Mouse (Mus musculus) adrenal gland, adult 2 months (tissue): ENCODE data around the gene Ank3. TPM values are rescaled to one million over a fixed set of nuclear protein-coding genes. Genes with fewer than 3 reads are reported as not detected.

Source experiments
- DNase-seq: peaks from one replicate; pipeline ENCODE4 v3.0.0; 2021
- polyA plus RNA-seq: library from polyadenylated mRNA; depleted of rRNA; stranded (reverse); fragments of >200 nt; gene quantifications from 2 replicates; pipeline ENCODE4 v1.2.3, GENCODE M21; 2012
- total RNA-seq, 2 experiments: library from RNA; stranded (reverse); gene quantifications; 2 replicates each; pipeline ENCODE4 v1.2.3; 2021

The Ank3 gene
- total and polyA plus RNA-seq, 3 experiments: 0.79 to 12.9 (median 10.2) TPM

DNA sequence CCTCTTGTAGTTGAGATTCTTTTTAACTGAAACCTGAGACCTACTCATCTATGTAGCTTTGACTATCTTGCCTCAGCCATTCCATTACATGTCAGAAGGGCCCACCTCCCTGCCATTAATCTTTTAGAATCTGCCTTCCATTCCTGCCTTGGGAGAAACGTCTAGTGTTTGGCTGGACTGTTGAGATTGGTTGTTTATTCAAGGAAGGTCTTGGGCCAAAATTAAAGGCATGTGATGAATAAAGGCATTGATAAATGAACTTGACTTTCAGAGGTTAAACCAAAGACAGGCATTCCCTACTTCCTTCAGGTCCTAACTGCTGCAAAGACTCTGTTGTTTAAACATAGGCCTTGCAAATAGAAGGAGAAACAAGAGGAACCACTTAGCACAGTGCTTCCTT lies 271.9 kb downstream of the Ank3 start:
- DNase-seq: no peak

DNA sequence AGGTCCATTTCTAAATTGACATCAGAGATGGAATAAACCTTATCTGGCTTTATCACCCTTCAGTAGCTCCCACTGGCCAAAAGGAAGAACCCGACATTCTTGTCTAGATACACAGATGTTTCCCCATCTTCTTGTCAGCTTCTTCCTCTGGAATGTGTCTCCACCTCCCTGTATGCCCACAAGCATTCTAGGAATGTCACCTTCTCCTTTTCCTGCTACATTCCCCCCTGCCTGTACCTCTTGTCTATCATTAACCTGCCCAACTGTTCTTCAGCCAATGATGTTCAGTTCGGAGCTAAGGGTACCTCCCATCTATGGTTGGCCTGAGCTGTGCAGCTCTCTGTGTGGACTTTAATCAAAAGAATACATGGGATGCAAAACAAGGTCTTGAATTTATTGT lies 272.4 kb downstream of the Ank3 start:
- no peak for DNase-seq

DNA sequence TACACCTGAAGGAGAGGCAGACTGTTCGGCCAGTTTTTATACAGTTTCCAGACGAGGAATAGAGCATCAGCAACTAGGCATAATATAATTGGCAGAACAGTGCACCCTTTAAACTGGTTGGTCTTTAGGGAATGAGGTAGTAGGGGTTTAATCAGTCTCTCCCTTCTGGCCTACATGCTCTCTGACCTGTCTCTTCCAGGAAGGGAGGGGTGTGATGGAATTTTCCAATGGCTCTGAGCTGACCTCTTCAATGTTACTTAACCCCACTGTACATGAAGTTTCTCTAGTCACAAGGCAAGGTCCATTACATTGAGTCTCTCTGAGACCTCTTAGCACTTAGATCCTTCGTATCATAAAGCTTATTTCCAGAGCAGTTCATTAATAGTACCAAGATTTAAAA lies 272.9 kb downstream of the Ank3 start:
- DNase-seq: no peak

DNA sequence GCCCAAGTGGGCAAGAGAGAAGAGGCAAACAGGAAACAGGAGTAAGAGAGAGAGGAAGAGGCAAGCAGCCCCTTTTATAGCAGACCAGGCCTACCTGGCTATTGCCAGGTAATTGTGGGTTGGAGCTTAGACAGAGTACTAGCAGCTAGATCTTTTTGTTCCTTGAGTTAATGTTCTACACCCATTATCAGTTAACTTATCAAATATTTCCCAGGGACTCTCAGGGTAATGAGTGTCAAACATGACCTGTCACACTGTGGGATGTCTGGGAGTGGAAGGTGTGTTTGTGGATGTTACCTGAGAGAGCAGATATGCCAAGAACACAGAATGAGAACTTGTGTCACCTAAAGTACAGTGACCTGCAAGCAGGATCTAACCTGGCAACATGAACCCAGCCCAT lies 274.0 kb downstream of the Ank3 start:
- no peak for DNase-seq

DNA sequence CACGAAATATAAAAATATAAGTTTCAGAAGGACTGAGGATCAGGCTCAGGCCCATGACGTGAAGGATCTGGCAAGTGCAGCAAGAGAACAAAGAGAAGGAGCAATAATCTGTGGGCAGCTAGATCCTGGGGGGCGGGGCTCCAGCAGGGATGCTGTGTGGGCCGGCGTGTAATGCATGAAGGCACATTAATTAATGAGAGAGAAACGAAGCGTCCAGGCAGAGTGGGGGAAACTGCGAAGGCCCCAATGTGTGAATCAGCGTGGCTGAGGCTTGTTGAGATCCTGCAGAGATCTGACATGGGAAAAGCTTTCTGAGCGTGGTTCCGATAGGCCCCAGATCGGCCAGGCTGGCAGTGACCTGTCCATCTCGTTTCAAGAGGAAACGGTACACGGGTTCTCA lies 279.7 kb downstream of the Ank3 start:
- no peak for DNase-seq

DNA sequence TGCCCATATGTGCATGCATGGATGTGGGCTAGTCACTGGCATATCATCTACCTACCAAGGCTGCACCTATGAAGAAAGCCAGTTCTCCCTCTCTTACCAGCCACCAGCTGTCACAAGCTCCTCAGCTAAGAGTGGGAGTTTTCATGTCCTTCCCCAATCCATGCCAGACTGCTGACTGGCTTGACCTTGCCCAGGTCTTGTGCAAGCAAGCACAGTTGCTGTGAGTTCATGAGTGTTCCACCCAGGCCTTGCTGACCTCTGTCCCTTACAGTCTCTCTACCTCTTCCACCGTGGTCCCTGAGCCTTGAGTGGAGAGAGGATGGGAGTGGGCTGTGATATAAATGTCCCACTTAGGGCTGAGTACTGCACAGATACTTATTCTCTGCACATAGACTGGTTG lies 287.8 kb downstream of the Ank3 start:
- peak; percentile 81 for DNase-seq

DNA sequence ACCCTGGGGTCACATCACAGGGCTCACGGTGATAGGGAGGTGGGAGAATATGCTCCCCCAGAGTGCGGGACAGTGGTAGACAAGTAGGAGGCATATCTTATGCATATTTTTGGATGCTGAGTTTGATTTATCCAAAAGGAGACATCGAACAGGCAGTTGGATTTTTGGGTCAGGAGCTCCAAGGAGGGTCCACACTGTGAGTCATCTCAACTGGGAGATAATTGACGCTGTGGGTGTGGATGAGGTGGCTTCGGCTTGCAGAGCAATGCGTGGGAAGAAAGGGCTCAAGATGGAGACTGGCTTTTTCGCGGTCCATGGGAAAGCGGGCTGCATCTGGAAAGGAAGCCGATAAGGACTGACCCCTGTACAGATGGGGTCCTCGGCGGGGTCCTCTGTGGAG lies 290.5 kb downstream of the Ank3 start:
- no peak for DNase-seq

DNA sequence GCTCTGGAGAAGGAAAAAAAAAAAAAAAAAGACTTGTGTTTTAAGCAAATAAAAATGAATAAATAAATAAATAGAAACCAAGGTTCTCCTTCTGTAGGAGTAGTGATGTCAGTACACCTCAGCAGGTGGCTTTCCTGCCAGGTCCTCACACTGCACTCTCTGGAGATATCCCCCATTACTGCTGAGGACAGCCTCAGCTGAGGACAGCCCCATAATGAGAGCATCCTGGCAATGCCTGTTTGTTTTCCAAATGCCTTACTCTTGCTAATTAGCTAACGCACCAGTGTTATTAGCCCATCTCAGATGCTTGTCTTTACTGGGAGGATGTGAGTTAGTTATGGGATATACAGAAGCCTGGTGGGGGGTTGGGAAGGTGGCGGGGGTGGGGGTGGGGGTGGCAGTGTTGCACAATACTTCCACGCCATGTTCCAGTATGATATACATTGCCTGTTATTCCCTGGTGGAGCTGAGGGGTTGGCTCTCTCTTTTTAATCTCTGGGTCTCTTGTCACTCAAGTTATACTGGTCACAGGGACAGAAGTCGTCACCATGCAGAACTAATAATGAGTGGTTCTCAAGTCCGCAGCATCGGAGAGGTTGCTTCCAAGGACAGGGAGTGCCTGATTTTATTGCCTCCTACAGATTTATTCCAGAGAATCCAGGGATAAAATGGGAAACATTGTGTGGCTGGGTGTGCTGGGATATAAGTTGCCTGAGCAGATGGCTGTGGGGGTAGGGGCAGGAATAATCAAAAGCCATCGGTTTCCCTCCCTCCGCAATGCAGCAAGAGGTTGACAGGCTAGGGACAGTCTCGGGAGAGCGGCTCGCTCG lies 291.8 kb downstream of the Ank3 start:
- peak; percentile 5 for DNase-seq

DNA sequence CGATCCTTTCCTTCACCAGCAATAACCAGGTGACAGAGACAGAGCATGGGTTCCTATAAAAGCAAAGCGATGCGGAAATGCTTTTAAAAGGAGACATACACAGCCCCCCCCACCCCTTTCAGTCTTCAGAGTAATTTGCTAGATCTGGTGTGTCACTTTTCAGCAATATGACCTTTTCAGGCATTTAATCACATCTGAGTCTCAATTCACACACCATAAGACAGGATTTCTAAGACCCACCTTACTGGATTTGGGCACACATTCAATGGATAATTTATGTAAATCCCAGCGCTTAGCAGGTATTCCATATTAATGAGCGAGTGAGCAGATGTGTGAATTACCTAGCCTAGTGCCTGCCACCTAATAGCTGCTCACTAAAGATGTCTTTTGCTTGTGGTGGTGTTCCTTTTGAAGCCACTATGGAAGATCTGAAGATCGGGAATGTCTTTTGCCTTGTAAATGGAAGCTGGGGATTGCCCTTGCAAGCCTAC lies 292.4 kb downstream of the Ank3 start:
- no peak for DNase-seq

DNA sequence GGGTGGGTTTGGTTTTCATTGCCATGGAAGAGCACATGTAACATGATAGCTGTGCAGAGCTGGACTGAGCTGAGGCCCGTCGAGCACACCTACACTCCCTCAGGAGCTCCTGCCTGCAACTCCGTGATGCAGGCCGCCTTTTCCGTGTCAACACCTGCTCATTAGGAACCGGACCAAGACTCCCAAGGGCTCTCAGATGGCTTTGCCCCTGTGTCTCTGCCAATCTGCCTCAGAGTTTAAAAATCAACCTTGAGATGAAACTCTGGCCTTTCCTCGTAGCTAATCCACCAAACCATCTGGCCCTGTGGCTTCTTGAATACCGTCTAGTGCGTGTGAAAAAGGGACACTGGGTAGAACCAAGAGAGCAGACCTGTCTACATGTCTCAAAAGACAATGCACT lies 297.4 kb downstream of the Ank3 start:
- DNase-seq: no peak

DNA sequence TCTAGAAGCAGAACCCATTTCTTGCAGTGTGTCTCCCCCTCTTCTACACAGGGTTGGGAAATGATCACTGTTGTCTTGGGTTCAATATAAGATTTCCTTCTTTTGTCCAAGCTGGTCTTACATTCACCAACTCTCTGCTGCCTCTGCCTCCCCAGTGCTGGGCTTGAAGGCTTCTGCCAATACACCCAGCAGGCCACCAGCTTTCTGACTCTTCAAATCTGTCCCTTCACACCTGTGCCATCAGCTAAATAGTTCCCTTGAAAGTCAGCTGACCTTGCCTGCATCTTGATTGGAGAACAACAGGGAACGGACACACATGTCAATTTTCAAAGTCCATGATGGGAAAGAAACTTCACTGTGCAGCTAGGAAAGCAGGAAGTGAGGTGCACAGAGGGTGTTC lies 300.1 kb downstream of the Ank3 start:
- DNase-seq: no peak

DNA sequence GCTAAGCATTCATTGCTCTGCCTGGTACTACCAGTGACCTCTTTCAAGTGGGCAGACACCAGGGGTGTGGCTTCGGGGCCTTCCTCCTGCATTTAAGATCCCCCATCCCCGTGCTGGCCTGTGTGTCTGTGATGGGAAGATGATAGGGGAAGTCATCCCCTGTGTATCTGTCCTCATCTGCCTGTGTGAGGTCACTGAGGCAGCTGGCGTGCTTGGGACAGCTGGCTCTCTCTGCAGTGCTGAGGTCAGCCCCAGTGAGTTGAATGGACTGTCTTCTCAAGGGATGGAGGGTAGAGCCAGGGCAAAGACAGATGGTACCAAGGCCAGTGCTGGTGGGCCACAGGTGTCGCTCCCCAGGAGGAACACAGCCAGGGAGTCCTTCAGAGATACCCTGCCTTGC lies 302.7 kb downstream of the Ank3 start:
- DNase-seq: no peak

DNA sequence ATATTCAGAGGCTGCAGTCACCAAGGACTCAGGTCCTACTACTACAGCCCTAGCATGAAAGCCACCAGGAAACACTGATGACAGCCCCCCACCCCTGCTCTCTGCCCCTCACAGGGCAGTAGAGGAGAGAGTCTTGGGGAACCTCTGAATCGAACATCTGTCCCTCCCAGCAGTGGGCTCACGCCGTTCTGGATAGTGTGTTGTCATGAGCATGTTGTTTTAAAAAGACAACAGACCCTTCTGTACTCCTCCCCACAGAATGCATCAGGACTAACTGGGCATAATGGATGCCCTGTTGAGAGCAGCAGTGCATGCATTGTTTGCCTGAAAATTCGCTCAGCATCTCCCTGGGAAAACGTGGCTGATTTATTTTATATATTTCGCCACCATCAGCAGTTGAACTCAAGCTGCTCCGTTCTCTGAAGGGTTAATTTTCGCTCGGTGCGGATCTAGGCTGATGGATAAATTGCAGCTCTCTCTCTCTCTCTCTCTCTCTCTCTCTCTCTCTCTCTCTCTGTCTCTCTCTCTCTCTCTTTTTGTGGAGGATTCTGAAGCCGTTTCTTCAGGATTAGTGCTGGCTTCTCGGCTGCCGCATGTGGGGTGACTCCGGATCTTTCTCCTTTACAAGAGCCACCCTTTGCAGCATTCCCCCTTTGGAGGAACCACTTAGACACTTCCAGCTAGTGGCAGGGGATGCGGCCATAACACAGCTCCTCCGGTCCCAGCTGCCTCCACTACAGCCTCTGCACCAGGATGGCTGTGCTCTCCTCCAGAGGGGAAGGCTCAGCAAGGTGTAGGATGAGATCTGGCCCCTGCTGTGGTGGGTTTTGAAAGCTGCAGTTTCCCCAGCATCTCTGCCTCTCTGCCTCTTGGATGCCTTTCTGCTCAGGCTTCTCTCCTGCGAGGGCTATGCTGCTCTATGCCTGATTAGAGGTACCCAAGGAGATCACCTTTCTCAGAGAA lies 307.5 kb downstream of the Ank3 start:
- DNase-seq: no peak

DNA sequence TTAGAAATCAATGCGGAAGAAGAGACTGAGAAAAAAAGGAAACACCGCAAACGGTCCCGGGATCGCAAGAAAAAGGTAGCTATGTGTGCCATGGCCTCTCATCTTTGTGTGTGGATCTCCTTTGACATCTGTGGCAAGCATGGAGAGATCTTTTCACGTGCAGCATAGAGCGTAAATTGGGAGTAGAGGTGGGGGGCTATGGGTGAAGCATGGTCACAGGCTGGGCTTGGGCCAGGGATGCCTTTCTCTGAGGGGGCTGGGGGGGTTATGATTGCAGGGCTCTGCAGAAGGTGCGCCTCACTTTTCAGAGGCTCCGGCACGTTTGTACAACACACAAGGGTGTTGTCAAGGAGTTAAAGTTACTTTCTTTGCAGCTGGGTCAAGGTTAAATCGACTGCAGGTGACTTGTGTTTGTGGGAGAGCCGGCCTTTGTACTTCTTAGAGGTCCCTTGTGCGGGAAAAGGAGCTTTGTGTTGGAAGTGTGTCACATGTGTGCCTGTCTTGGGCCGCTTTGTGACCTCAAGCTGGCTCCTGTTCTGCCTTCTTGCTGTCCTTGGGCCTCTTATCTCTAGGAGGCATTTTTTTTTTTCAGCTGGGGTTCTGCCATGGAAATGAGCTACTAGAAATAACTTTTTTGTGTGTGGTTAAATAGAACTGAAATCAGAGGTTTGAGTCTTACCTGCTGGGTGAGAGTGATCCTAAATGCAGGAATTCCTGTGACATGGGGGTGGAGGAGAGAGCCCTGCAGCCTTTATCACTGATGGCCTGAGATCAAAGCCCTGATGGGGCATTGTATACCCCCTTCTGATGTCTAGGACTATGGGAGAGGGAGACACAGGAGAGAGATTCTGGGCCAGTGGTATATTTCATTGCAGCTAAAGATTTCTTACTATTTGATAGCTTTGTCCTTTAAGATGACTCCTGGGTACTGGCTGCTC lies 308.5 kb downstream of the Ank3 start:
- peak; percentile 59 for DNase-seq

DNA sequence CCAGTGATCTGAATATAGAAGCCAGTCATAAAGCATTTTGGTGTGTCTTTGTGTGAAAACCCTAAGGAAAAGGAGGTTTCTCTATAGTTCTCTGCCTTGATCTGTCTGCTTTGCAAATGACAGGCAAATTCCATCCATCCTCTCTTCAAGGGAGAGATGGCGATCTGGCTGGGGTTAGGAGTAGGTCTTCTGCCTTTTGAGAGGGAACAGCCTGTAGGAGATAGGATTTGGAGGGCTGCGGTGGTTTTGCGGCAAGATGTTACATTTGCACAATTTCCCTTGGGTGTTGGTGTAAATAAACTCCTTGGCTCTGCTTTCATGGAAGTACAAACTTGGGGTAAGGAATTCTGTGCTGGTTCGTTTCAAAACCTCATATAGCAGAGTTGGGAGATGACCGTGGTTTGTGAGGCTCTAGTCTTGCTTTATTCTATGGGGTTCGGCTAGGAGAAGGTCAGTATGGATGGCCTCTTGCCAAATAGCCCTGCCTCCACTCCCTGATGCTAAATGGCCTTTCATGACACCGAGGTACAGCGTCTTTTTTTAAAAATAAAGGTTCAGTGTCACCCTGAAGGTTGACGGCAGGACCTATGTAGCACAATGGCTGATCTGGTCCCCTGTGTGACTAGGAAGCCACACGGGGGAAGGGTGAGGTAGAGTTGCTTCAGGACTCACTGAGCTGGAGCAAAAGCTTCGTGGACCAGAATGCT lies 309.4 kb downstream of the Ank3 start:
- peak; percentile 20 for DNase-seq

DNA sequence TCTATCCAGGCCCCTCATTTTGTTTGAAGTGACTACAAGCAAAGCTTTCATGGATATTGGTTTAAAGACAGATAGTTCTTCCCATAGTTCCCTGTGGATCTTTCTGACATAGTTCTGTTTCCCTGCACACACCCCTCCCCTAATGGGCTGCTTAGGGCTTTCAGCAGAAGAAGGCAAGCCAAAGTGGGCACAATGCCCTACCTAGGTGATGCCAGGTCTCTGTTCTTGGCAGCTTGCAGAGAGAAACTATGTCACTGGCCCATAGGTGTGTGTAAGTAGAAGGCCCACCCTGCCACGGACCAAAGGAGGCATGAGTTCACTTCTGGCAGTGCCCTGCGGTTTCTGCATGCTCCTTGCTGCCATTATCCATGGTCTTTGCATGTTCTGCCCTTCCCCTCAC lies 311.1 kb downstream of the Ank3 start:
- DNase-seq: no peak

DNA sequence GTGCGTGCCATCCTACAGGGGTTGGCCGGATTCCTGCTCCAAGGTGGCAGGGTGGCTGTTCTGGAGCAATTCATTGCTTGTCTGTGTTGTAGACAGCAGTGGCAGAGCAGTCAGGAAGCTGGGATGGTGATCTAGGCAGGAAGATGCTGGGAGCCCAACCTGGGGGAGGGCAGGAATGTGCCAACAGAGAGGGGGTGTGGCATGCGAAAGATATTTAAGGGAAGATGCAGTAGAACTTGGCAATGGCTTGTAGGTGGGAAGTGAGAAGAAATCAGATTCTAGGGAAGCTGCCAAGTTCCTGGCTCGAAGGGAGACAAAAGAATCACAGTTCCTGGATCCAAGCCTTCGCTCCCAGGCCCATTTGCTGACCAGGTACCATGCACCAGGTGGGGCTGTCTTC lies 312.2 kb downstream of the Ank3 start:
- DNase-seq: no peak

DNA sequence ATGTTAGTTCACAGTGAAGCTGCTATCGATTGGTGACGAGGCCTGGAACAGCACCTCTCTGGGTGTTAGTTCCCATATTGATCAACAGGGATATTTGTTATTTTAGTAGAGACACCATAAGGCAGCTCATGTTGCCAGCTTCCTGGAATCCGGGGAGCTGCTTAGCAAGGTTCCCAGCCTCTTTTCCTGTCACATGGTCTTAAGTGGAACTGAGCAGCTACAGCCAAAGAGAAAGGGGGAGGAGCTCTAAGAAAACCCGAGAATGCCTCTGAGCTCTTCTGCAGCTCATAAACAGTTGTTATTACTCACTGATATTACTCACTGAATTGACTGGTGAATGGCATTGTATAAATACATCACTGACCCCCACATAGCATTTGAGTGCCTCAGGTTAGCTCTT lies 318.3 kb downstream of the Ank3 start:
- DNase-seq: no peak

DNA sequence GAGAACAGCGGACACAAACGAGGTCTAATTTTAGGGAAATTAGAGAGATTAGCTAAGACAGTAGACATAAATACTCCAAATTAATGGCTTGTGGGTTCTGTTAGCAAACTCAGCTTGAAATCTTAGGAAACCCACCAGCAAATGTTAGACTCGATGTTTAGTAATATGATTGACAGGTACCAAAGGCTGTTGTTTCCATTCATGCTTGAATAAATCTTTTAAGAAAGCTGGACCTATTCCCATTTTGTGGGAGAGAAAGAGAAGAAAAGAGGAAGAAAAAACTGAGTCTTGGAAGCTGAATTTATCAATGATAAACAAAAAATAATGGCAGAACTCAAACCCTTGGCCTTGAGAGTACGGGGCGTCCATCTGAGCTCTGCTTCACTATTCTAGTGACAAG lies 320.8 kb downstream of the Ank3 start:
- no peak for DNase-seq

DNA sequence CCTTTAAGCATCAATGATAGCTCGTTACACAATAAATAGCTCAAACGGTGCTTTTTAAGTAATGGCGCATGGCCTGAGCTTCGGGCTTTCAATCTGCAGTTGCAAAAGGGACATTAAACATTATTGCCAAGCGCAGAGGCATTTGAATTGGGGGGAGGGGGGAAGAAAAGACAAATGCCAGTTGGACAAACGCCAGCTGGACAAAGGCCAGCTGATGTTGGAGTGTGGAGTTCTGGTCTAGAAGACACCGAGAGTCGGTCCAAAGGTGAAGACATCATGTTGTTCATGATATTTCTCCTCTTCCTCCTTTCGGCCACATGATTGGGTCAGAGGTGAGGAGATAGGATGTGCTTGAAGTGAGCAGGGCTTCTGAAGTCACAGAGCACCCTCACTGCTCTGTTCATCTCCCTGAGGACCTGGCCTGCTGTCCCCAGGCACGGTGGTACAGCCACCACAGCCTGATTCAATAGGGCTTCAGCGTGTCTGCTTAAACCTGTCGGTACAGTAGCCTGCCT lies 321.4 kb downstream of the Ank3 start:
- DNase-seq: no peak

DNA sequence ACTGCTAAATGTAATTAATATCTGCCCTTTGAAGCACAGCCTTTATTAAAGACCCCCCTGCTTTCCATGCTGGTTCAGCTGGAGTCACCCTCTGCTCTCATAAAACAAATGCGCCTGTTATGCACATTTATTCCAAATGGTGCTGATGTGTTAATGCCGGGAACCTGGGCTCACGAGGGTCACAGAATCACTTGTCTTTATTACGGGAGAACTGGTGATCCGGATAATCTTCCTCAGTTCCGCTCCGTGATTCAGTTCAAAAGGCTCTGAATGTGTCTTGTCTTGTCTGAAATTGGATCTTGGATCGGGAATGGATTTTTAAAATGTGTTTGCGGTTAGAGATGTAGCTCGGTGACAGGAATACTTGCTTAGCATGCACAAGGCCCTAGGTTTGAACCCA lies 321.9 kb downstream of the Ank3 start:
- no peak for DNase-seq
